Mouse (Mus musculus): ENCODE measurements at regions not wholly inside any gene's neighbourhood (a gene's known extent, or its start where the extent isn't known, plus 50 kb on each side); places are given as distances from the start of the nearest gene placed in this dataset.
A peak's percentile ranks its signal among the peaks of the same experiment; 100 is the strongest.

- no peak for DNase-seq
These were observed 240.4 kb upstream of the Camk1g start for GRCm38 (mm10) chr1:193610471-193610870.

GRCm38 (mm10) chr1:193599895-193600294 is 229.8 kb upstream of the Camk1g start:
- peak; percentile 74 for DNase-seq

GRCm38 (mm10) chr1:193599163-193599562 is 229.1 kb upstream of the Camk1g start:
- no peak for DNase-seq

- no peak for DNase-seq
These were observed 220.3 kb upstream of the Camk1g start for GRCm38 (mm10) chr1:193590301-193590829.

GRCm38 (mm10) chr1:193588477-193589464 is 218.7 kb upstream of the Camk1g start:
- DNase-seq = peak; percentile 54

- DNase-seq = no peak
These were observed 217.2 kb upstream of the Camk1g start for GRCm38 (mm10) chr1:193587317-193587716.

GRCm38 (mm10) chr1:193586896-193587295 is 216.8 kb upstream of the Camk1g start:
- DNase-seq = peak; percentile 82

- DNase-seq = no peak
These were observed 213.7 kb upstream of the Camk1g start for GRCm38 (mm10) chr1:193583791-193584190.

- no peak for DNase-seq
These were observed 210.3 kb upstream of the Camk1g start for GRCm38 (mm10) chr1:193580393-193580792.

- DNase-seq = no peak
These were observed 209.6 kb upstream of the Camk1g start for GRCm38 (mm10) chr1:193579671-193580070.

- DNase-seq = no peak
These were observed 208.6 kb upstream of the Camk1g start for GRCm38 (mm10) chr1:193578661-193579175.

- DNase-seq = no peak
These were observed 207.7 kb upstream of the Camk1g start for GRCm38 (mm10) chr1:193577821-193578220.

GRCm38 (mm10) chr1:193575986-193576713 is 206.1 kb upstream of the Camk1g start:
- peak; percentile 92 for DNase-seq

- DNase-seq = no peak
These were observed 202.7 kb upstream of the Camk1g start for GRCm38 (mm10) chr1:193572827-193573226.

- DNase-seq = no peak
These were observed 202.3 kb upstream of the Camk1g start for GRCm38 (mm10) chr1:193572411-193572810.

- no peak for DNase-seq
These were observed 201.0 kb upstream of the Camk1g start for GRCm38 (mm10) chr1:193571088-193571487.

- no peak for DNase-seq
These were observed 198.6 kb upstream of the Camk1g start for GRCm38 (mm10) chr1:193568586-193569174.

GRCm38 (mm10) chr1:193567217-193567616 is 197.1 kb upstream of the Camk1g start:
- no peak for DNase-seq

GRCm38 (mm10) chr1:193564225-193564624 is 194.1 kb upstream of the Camk1g start:
- no peak for DNase-seq

GRCm38 (mm10) chr1:193562242-193562641 is 192.1 kb upstream of the Camk1g start:
- no peak for DNase-seq

GRCm38 (mm10) chr1:193558122-193558521 is 188.0 kb upstream of the Camk1g start:
- DNase-seq = no peak

GRCm38 (mm10) chr1:193554731-193555130 is 184.6 kb upstream of the Camk1g start:
- DNase-seq = no peak

- DNase-seq = no peak
These were observed 182.2 kb upstream of the Camk1g start for GRCm38 (mm10) chr1:193552348-193552747.

All from layer of hippocampus, adult 9-11 months (tissue).